Mouse (Mus musculus) embryonic facial prominence, embryonic 11.5 days (tissue): ENCODE data around the gene Cdk20. TPM values are rescaled to one million over a fixed set of nuclear protein-coding genes. Genes with fewer than 3 reads are reported as not detected.

ENCODE experiments used
- ATAC-seq: fragments of 200-750 bp; cut with Nextera tagmentation; replicated peaks from 2 replicates; pipeline ENCODE4 v1.8.0; 2017; ENCODE audit warnings: low read depth; ENCODE audit not compliant: insufficient number of reproducible peaks, low FRiP score, low TSS enrichment
- DNase-seq: peaks from one replicate; pipeline ENCODE4 v3.0.0-alpha.2; 2015; ENCODE audit warnings: low spot score
- H3K27ac ChIP-seq: fragments of 300-500 bp; sonication (generic); replicated peaks from 2 replicates; pipeline ENCODE4 v1.5.1; 2014; ENCODE audit warnings: mild to moderate bottlenecking, low read depth, low read length, control low read depth
- H3K27me3 ChIP-seq: fragments of 300-500 bp; sonication (generic); 2 replicates; pipeline ENCODE4 v1.6.1; 2014; ENCODE audit warnings: mild to moderate bottlenecking, low read length, moderate library complexity, mixed read lengths; ENCODE audit not compliant: control insufficient read depth, insufficient read depth
- H3K36me3 ChIP-seq: fragments of 300-500 bp; sonication (generic); replicated peaks from 2 replicates; pipeline ENCODE4 v1.6.1; 2014; ENCODE audit warnings: low read depth, mild to moderate bottlenecking, low read length, moderate library complexity, mixed read lengths; ENCODE audit not compliant: control insufficient read depth, insufficient read depth
- H3K4me1 ChIP-seq: fragments of 300-500 bp; sonication (generic); 2 replicates; pipeline ENCODE4 v1.6.1; 2014; ENCODE audit warnings: low read length, mixed read lengths; ENCODE audit not compliant: control insufficient read depth, insufficient read depth
- H3K4me2 ChIP-seq: fragments of 300-500 bp; sonication (generic); 2 replicates; pipeline ENCODE4 v1.6.1; 2014; ENCODE audit warnings: low read depth, mild to moderate bottlenecking, control low read depth, low read length, moderate library complexity
- H3K4me3 ChIP-seq: fragments of 300-500 bp; sonication (generic); 2 replicates; pipeline ENCODE4 v1.5.1; 2014; ENCODE audit warnings: low read depth, low read length, control low read depth
- H3K9ac ChIP-seq: fragments of 300-500 bp; sonication (generic); replicated peaks from 2 replicates; pipeline ENCODE4 v1.6.1; 2014; ENCODE audit warnings: mild to moderate bottlenecking, control low read depth, low read length
- H3K9me3 ChIP-seq: fragments of 300-500 bp; sonication (generic); replicated peaks from 2 replicates; pipeline ENCODE4 v1.6.1; 2016; ENCODE audit warnings: mild to moderate bottlenecking, low read length, inconsistent platforms, mixed read lengths; ENCODE audit not compliant: control insufficient read depth
- WGBS: fragments of 180-500 bp; shearing (Covaris S2); extraction: QIAGEN DNeasy Blood & Tissue Kit; methylation state at CpG from one replicate; pipeline ENCODE4 v1.1.7; 2014; 5-methylcytosine and 5-hydroxymethylcytosine counted together
- polyA plus RNA-seq: library from polyadenylated mRNA; unstranded; fragments of >200 nt; fragmentation: Nextera tagmentation; extraction: Ambion mirVana; gene quantifications from 2 replicates; pipeline ENCODE4 v1.2.1, GENCODE M21; 2014

Cdk20 gene
- polyA plus RNA-seq, result 6.7 and 9.6 TPM in 2 replicates

DNA sequence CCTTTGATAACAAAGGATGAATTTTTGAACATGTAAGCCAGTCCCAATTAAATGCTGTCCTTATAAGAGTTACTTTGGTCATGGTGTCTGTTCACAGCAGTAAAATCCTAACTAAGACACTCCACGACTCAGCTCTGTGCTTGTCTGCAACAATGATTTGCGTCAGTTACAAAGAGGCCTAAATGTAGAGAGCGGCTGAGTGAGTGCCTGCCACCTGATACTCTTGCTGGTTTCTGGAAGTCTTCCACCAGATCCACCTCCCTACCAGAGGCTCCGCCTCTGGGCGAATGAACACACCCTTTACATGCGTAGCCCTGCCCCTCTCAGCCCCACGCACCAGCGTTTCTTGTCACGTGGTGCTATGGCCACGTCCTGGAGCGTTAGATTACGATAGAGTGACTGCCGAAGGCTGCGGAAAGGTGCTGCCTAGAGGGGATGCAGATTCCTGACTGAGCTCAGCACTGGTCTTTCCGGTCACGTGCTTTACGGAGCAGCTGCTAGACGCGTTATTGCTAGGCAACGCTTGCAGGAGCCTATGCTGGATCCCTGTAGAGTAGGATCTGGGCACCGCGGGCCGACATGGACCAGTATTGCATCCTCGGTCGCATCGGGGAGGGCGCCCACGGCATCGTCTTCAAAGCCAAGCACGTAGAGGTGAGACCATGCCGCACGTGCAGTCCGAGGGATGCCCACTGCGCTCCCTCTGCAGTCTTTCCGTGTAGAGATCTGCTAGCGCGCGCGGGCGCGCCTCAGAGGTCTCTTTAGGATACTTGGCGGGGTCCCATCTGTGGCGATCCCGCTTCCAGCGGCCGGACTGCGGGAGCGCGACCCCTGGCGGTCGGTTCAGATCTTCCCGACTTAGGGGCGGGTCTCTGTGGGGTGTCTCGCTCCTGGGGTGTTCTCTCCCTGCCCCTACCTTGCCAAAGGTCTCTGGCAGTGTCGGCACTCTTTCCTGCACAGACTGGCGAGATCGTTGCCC lies at the start of gene Cdk20:
TSS of gene Cdk20 (plus strand) at position 298 of the 979 bp plus-strand sequence.
- H3K4me1 ChIP-seq, result no peaks in the 10 kb centered on the region; the same call in 1 of the 2 replicates
- under 1% methylated on average over 56 of the region's 57 CpGs for WGBS
- ATAC-seq, result peak; percentile 99
- H3K4me2 ChIP-seq, result peak within 1 kb of the TSS; percentile 64
- H3K27me3 ChIP-seq, result no peaks in the 10 kb centered on the region
- H3K9ac ChIP-seq, result peak within 1 kb of the TSS; percentile 66
- peak; percentile 96 for DNase-seq
- H3K9me3 ChIP-seq, result no peaks in the 10 kb centered on the region
- H3K36me3 ChIP-seq, result no peaks in the 10 kb centered on the region
- H3K4me3 ChIP-seq, result peak within 1 kb of the TSS; percentile 64
- H3K27ac ChIP-seq, result peak within 1 kb of the TSS; percentile 80

- Histone ChIP-seq H3K9me3 (no peaks in the 10 kb centered on the region), H3K4me1 (no peaks in the 10 kb centered on the region), H3K4me2 (no peak overlapping the region), H3K4me3 (no peak overlapping the region), H3K27ac (no peak overlapping the region), H3K9ac (no peak overlapping the region), H3K27me3 (no peaks in the 10 kb centered on the region), H3K36me3 (no peaks in the 10 kb centered on the region)
- no peak for DNase-seq
- 86% methylated on average over 3 of the region's 3 CpGs for WGBS
- no peak for ATAC-seq
Measured at GRCm38 (mm10) chr13:64384937-64385336, 47.2 kb upstream of the Cdk20 start.

GRCm38 (mm10) chr13:64386048-64386447 lies 46.1 kb upstream of the Cdk20 start:
- WGBS, result 41% methylated on average over 2 of the region's 2 CpGs
- Histone ChIP-seq H3K9me3 (no peaks in the 10 kb centered on the region), H3K27me3 (no peaks in the 10 kb centered on the region), H3K4me1 (no peaks in the 10 kb centered on the region), H3K9ac (no peak overlapping the region), H3K4me3 (no peak overlapping the region), H3K36me3 (no peaks in the 10 kb centered on the region), H3K4me2 (no peak overlapping the region), H3K27ac (no peak overlapping the region)
- DNase-seq (no peak), ATAC-seq (no peak)

DNA sequence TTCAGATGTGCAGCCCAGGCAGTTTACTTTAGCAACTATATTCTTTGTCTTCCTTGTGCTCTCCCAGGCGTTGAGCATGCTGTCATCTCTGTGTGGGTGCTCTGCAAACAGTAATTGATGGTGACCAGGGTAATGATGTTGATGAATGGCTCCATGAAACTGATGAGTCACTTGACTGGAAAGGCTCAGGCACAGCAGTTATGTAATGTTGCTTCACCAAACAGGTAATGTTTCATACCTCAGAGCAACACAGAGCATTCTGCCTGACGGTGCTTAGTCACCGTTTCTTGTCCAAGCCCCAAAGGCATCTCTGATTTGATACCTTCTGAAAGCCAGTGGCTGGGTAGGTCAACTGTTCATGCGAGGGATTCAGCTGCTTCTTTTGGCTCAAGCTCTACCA lies 43.7 kb upstream of the Cdk20 start:
- Histone ChIP-seq H3K4me3 (no peak overlapping the region), H3K9me3 (no peaks in the 10 kb centered on the region), H3K27ac (no peak overlapping the region), H3K4me1 (no peaks in the 10 kb centered on the region), H3K9ac (no peak overlapping the region), H3K36me3 (no peaks in the 10 kb centered on the region), H3K4me2 (no peak overlapping the region), H3K27me3 (no peaks in the 10 kb centered on the region)
- ATAC-seq (no peak), DNase-seq (no peak)
- WGBS, result 68% methylated on average over 4 of the region's 4 CpGs

- WGBS, result 67% methylated on average over 8 of the region's 8 CpGs
- Histone ChIP-seq H3K9me3 (no peaks in the 10 kb centered on the region), H3K27ac (no peak overlapping the region), H3K4me2 (no peak overlapping the region), H3K4me1 (no peaks in the 10 kb centered on the region), H3K9ac (no peak overlapping the region), H3K27me3 (no peaks in the 10 kb centered on the region), H3K36me3 (no peaks in the 10 kb centered on the region), H3K4me3 (no peak overlapping the region)
- no peak for ATAC-seq
- DNase-seq, result no peak
Measured at GRCm38 (mm10) chr13:64396979-64397378, 35.1 kb upstream of the Cdk20 start.

GRCm38 (mm10) chr13:64398065-64398464 lies 34.0 kb upstream of the Cdk20 start:
- no peaks in the 10 kb centered on the region for H3K36me3 ChIP-seq
- no peak overlapping the region for H3K9ac ChIP-seq
- no peak overlapping the region for H3K4me3 ChIP-seq
- DNase-seq (no peak), ATAC-seq (no peak)
- no peaks in the 10 kb centered on the region for H3K9me3 ChIP-seq
- no peak overlapping the region for H3K4me2 ChIP-seq
- H3K27ac ChIP-seq, result no peak overlapping the region
- H3K27me3 ChIP-seq, result no peaks in the 10 kb centered on the region
- H3K4me1 ChIP-seq, result no peaks in the 10 kb centered on the region
- 97% methylated on average over 1 of the region's 1 CpGs for WGBS

DNA sequence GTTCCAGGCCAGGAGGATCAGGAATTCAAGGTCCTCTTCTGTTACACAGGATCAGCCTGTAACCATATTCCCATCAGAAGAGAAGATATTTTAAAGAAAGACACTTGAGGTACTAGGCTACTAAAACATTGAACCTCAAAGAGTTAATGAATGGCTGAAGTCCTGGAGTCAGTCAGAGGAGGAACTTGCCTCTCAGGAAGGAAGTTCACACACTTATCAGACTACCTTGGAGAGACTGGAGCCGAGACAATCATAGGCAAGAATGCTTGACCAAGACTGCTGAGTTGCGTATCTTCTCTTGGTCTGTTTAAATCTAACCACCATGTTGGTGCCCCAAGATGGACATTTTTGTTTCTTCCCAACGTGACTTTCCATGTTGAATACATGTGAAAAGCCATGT lies 32.2 kb upstream of the Cdk20 start:
- Histone ChIP-seq H3K4me2 (no peak overlapping the region), H3K4me1 (no peaks in the 10 kb centered on the region), H3K9ac (no peak overlapping the region), H3K27me3 (no peaks in the 10 kb centered on the region), H3K9me3 (no peaks in the 10 kb centered on the region), H3K4me3 (no peak overlapping the region), H3K36me3 (no peaks in the 10 kb centered on the region), H3K27ac (no peak overlapping the region)
- no peak for ATAC-seq
- WGBS, result 82% methylated on average over 3 of the region's 3 CpGs
- DNase-seq, result no peak

DNA sequence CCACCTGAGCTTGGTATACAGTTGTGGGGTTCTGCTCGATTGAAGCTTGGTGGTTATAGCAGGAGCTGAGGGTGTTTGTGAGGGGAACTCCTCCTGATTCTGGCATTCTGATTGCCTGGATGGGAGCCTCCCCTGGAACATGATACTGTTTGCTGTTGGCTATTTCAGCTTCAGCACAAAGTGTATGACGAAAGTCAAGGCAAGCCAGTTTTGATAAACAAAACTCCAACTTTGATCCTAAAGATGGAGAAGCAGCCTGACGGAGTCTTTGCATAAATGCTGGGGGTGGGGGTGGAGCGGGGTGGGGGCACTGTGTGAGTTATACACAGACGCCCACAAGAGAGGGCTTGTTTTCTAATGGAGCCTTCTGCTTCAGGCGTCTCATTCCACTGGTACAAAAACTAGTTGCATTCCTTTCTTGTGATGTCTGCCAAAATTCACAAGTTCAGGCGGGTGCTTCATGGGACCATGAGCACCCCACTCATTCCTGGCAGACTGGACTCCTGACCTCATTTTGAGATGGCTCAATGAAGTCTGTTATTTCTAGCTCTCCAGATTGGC lies 31.2 kb upstream of the Cdk20 start:
- H3K9me3 ChIP-seq, result no peaks in the 10 kb centered on the region
- H3K27me3 ChIP-seq, result no peaks in the 10 kb centered on the region
- H3K4me3 ChIP-seq, result no peak overlapping the region
- 45% methylated on average over 7 of the region's 7 CpGs for WGBS
- ATAC-seq (0 out of 2 replicates have a peak, but pooled peaks have one; percentile 23), DNase-seq (peak; percentile 37)
- no peak overlapping the region for H3K4me2 ChIP-seq
- no peaks in the 10 kb centered on the region for H3K36me3 ChIP-seq
- no peak overlapping the region for H3K9ac ChIP-seq
- no peak overlapping the region for H3K27ac ChIP-seq
- no peaks in the 10 kb centered on the region for H3K4me1 ChIP-seq
